Mouse (Mus musculus) adrenal gland, postnatal 4 days (tissue): ENCODE results near the gene Vps25. TPM values are rescaled to one million over a fixed set of nuclear protein-coding genes. Genes with fewer than 3 reads are reported as not detected.

Source experiments
- total RNA-seq, 2 experiments: library from RNA; stranded (reverse); gene quantifications; 2 replicates each; pipeline ENCODE4 v1.2.3; 2021

Vps25 gene
- total RNA-seq, 2 experiments from 2014 or later, result 106 to 111 TPM

Other genes with a start within 250 kb of the Vps25 start
- 100 to 1,000 TPM; 103 to 106 TPM for gene Atp6v0a1, start 244.3 kb upstream of the Vps25 start, total RNA-seq
- gene Naglu, start 183.7 kb upstream of the Vps25 start, total RNA-seq, result 10 to 100 TPM; 36.9 to 37.8 TPM
- under 1 TPM; 0.50 to 0.62 TPM for gene Hsd17b1, start 175.3 kb upstream of the Vps25 start, total RNA-seq
- gene Coasy, start 171.1 kb upstream of the Vps25 start, total RNA-seq, result 10 to 100 TPM; 59.8 to 65.6 TPM
- 10 to 100 TPM; 27.3 to 27.5 TPM for gene Mlx, start 166.4 kb upstream of the Vps25 start, total RNA-seq
- 10 to 100 TPM; 10.3 to 11.9 TPM for gene Psmc3ip, start 158.3 kb upstream of the Vps25 start, total RNA-seq
- gene Retreg3, start 133.8 kb upstream of the Vps25 start, total RNA-seq, result 10 to 100 TPM; 51.8 to 52.6 TPM
- gene Tubg1, start 133.8 kb upstream of the Vps25 start, total RNA-seq, result 10 to 100 TPM; 42.0 to 42.6 TPM
- 1 to 10 TPM; 7.7 to 8.1 TPM for gene Tubg2, start 97.8 kb upstream of the Vps25 start, total RNA-seq
- 1 to 10 TPM; 3.9 to 4.1 TPM for gene Cntnap1, start 83.2 kb upstream of the Vps25 start, total RNA-seq
- gene Plekhh3, start 82.4 kb upstream of the Vps25 start, total RNA-seq, result 10 to 100 TPM; 26.9 to 30.7 TPM
- gene Ccr10, start 78.3 kb upstream of the Vps25 start, total RNA-seq, result under 1 TPM in 1 of 2 experiments, not detected in 1; 0.22 TPM
- gene Ezh1, start 27.2 kb upstream of the Vps25 start, total RNA-seq, result 10 to 100 TPM; 38.8 to 40.3 TPM
- 10 to 100 TPM; 85.7 to 96.0 TPM for gene Ramp2, start 7.7 kb upstream of the Vps25 start, total RNA-seq
- 10 to 100 TPM in 1 of 2 experiments, 1 to 10 TPM in 1; 3.8 to 20.0 TPM for gene Wnk4, start 6.9 kb downstream of the Vps25 start, total RNA-seq
- gene Cntd1, start 25.3 kb downstream of the Vps25 start, total RNA-seq, result 1 to 10 TPM; 1.1 to 1.3 TPM
- gene Coa3, start 25.4 kb downstream of the Vps25 start, total RNA-seq, result 10 to 100 TPM; 62.9 to 67.1 TPM
- gene Becn1, start 48.6 kb downstream of the Vps25 start, total RNA-seq, result 100 to 1,000 TPM; 144 to 147 TPM
- 100 to 1,000 TPM; 122 to 124 TPM for gene Psme3, start 62.5 kb downstream of the Vps25 start, total RNA-seq
- 1 to 10 TPM; 7.3 to 7.7 TPM for gene Aoc2, start 71.4 kb downstream of the Vps25 start, total RNA-seq
- gene Aoc3, start 76.9 kb downstream of the Vps25 start, total RNA-seq, result 10 to 100 TPM; 28.8 to 33.7 TPM
- 10 to 100 TPM; 17.8 to 30.5 TPM for gene G6pc, start 113.9 kb downstream of the Vps25 start, total RNA-seq
- 10 to 100 TPM; 29.9 to 31.1 TPM for gene Aarsd1, start 163.9 kb downstream of the Vps25 start, total RNA-seq
- gene Gm27029, start 171.1 kb downstream of the Vps25 start, total RNA-seq, result 1 to 10 TPM; 3.4 to 5.9 TPM
- 10 to 100 TPM; 20.1 to 22.0 TPM for gene Rundc1, start 171.4 kb downstream of the Vps25 start, total RNA-seq
- gene Ptges3l, start 171.6 kb downstream of the Vps25 start, total RNA-seq, result 1 to 10 TPM; 6.4 to 6.7 TPM
- 100 to 1,000 TPM in 1 of 2 experiments, 10 to 100 TPM in 1; 90.3 to 116 TPM for gene Rpl27, start 188.6 kb downstream of the Vps25 start, total RNA-seq
- gene Ifi35, start 194.7 kb downstream of the Vps25 start, total RNA-seq, result 10 to 100 TPM; 30.0 to 30.3 TPM
- 10 to 100 TPM; 16.4 to 20.0 TPM for gene Rnd2, start 211.3 kb downstream of the Vps25 start, total RNA-seq
- 100 to 1,000 TPM; 103 to 105 TPM for gene Vat1, start 212.5 kb downstream of the Vps25 start, total RNA-seq